Mouse (Mus musculus) stomach, postnatal 0 days (tissue): ENCODE data around the gene Cks1brt.

Source experiments
- CTCF ChIP-seq: IDR thresholded peaks from 2 replicates; pipeline ENCODE4 v1.5.1; 2016; ENCODE audit warnings: antibody characterized with exemption, low read depth, mild to moderate bottlenecking, moderate library complexity
- EP300 ChIP-seq: optimal IDR thresholded peaks from 2 replicates; pipeline ENCODE3; 2016; ENCODE audit warnings: antibody characterized with exemption

DNA sequence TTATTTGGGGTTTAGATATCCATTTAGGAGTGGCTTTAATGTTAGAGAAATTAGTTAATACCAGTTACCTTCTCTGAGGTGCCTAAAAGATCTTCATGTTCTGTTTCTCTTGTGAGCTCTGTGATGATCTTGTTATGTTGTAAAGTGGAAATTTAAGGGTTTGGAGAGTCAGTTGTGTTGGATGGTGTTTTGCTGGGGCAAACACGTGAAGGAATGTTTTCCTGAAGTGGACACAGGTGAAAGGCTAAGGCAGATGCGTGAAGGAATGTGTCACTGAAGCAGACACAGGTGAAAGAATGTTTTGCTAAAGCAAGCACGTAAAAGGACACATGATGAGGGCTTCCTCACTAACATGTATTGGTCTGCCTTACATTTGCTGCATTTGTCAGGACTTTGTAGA, 28.7 kb upstream of the Cks1brt start, which contains the start of gene Zfp791:
- no peak for TF ChIP-seq CTCF
- no peak for TF ChIP-seq EP300
